22 mouse cellular contexts compared by ENCODE assay signal in the genomic region with DNA sequence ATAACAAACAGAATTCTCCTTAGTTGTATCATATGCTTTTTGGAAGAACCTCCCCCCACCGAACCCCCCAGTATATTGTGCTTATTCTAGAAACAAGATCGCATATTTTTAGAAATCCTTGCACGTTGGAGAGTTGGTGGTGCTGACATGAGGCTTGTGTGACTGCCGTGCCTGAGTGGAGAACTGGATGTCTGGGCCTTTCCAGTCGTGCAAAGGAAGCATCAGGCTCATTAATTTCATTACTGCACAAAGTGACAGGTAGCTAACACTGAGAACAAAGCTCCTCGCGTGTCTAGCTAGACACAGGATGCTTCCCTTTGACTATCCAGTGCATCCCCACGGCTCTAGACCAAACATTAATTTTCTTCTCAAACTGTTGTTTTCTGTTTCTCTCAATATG. TPM values are rescaled to one million over a fixed set of nuclear protein-coding genes. Genes with fewer than 3 reads are reported as not detected.
A peak's percentile ranks its signal among the peaks of the same experiment; 100 is the strongest.
DNase-seq lines count a peak whose midpoint lies in the region; ATAC-seq and TF ChIP-seq lines count a peak whose summit lies in the region.
"Had no signal": no experiment of that assay in that cellular context is flagged by ENCODE, and none has a peak within 500 bp of the region (broad histone marks: within the 10 kb centered on the region; RNA-seq: fewer than 3 reads in every experiment).

No protein-coding gene starts in this region.

- TF ChIP-seq CTCF in layer of hippocampus, adult 2 months (conservative IDR thresholded peaks at IDR 0.05), result no peak

- H3K9me3 ChIP-seq in kidney, embryonic 14.5 days (ENCODE audit: control insufficient read depth, low read length), result no peaks in the 10 kb centered on the region
- H3K9me3 ChIP-seq: embryonic facial prominence, embryonic 15.5 days; forebrain, embryonic 10.5 days; forebrain, embryonic 15.5 days; heart, embryonic 15.5 days; hindbrain, embryonic 13.5 days had no signal

- H3K4me3 ChIP-seq in kidney, embryonic 14.5 days (ENCODE audit: low read length), result no peak overlapping the region
- no peak overlapping the region for H3K4me3 ChIP-seq in layer of hippocampus, adult 2 months
- H3K4me3 ChIP-seq: embryonic facial prominence, embryonic 15.5 days; erythroblast, embryonic 14.5 days; forebrain, embryonic 10.5 days; forebrain, embryonic 15.5 days; heart, adult 2 months; heart, embryonic 15.5 days; hindbrain, embryonic 13.5 days had no signal

- WGBS in kidney, embryonic 14.5 days, result 33% methylated on average over 8 of the region's 8 CpGs

- no peaks in the 10 kb centered on the region for H3K4me1 ChIP-seq in kidney, embryonic 14.5 days (ENCODE audit: control insufficient read depth, insufficient read depth, low read length)
- H3K4me1 ChIP-seq: embryonic facial prominence, embryonic 15.5 days; forebrain, embryonic 10.5 days; forebrain, embryonic 15.5 days had no signal

- no peaks in the 10 kb centered on the region for H3K27me3 ChIP-seq in kidney, embryonic 14.5 days (ENCODE audit: control insufficient read depth, insufficient read depth, low read length)
- H3K27me3 ChIP-seq: embryonic facial prominence, embryonic 15.5 days; forebrain, embryonic 15.5 days; heart, embryonic 15.5 days; hindbrain, embryonic 13.5 days had no signal

- DNase-seq in kidney, adult 18-20 months, result no peak
- no peak for DNase-seq in layer of hippocampus, adult 2 months (ENCODE audit: low spot score in 2 of 2)
- no peak for DNase-seq in layer of hippocampus, postnatal 36 days
- peak; percentile 54 for DNase-seq in retina, embryonic 14.5 days (ENCODE audit: low spot score)
- no peak for DNase-seq in urinary bladder, adult 2 months (ENCODE audit: low spot score)
- DNase-seq: adrenal gland, adult 2 months; adrenal gland, postnatal 25 days; embryo, embryonic 11 days; gastrocnemius, postnatal 14 days; heart, adult 2 months had no signal

- no peak overlapping the region for H3K4me2 ChIP-seq in kidney, embryonic 14.5 days (replicated peaks; ENCODE audit: low read depth, low read length)
- H3K4me2 ChIP-seq: embryonic facial prominence, embryonic 15.5 days; forebrain, embryonic 15.5 days; heart, embryonic 11.5 days; heart, embryonic 15.5 days; hindbrain, embryonic 13.5 days had no signal

- H3K27ac ChIP-seq in kidney, embryonic 14.5 days (ENCODE audit: low read depth, low read length), result no peak overlapping the region
- H3K27ac ChIP-seq in layer of hippocampus, adult 2 months, result peak overlapping the region; percentile 60
- H3K27ac ChIP-seq: embryonic facial prominence, embryonic 15.5 days; forebrain, embryonic 10.5 days; forebrain, embryonic 15.5 days; heart, adult 2 months; heart, embryonic 15.5 days; hindbrain, embryonic 13.5 days had no signal

- ATAC-seq in kidney, embryonic 14.5 days (ENCODE audit: low FRiP score, low TSS enrichment), result peak; percentile 52; the same call in 1 of the 2 replicates
- ATAC-seq: forebrain, embryonic 15.5 days had no signal

- no peaks in the 10 kb centered on the region for H3K36me3 ChIP-seq in kidney, embryonic 14.5 days (ENCODE audit: control insufficient read depth, insufficient read depth, low read length)
- H3K36me3 ChIP-seq: embryonic facial prominence, embryonic 15.5 days; forebrain, embryonic 10.5 days; forebrain, embryonic 15.5 days; heart, embryonic 15.5 days; hindbrain, embryonic 13.5 days had no signal

- H3K9ac ChIP-seq in kidney, embryonic 14.5 days (ENCODE audit: low read depth, low read length), result no peak overlapping the region
- H3K9ac ChIP-seq: embryonic facial prominence, embryonic 15.5 days; forebrain, embryonic 15.5 days; heart, embryonic 15.5 days; hindbrain, embryonic 13.5 days had no signal

RNA-seq across cellular contexts. Expression of a gene that starts 47.1 kb away (rescaled TPM):
- not detected in 2 replicates for polyA plus RNA-seq in kidney, embryonic 14.5 days (2014; fragmentation: Nextera tagmentation; extraction: Ambion mirVana)
- total RNA-seq in layer of hippocampus, adult 2 months (2021), result 1 to 10 TPM; 3.5 TPM
- 1 to 10 TPM; 1.6 to 3.6 TPM for total RNA-seq in layer of hippocampus, postnatal 36 days (2021)
- polyA plus RNA-seq in urinary bladder, adult 2 months (2012; rRNA removed), result not detected in 2 replicates
- total RNA-seq: adrenal gland, adult 2 months; adrenal gland, postnatal 25 days; gastrocnemius, adult 18-20 months; gastrocnemius, postnatal 14 days; heart, adult 2 months; heart, postnatal 25 days had no signal
- polyA plus RNA-seq: adrenal gland, adult 2 months; embryonic facial prominence, embryonic 11.5 days; embryonic facial prominence, embryonic 15.5 days; erythroblast, embryonic 14.5 days; forebrain, embryonic 10.5 days; gonadal fat pad, adult 2 months; heart, adult 2 months; heart, embryonic 11.5 days; heart, embryonic 15.5 days had no signal
